ENCODE assay signal across 14 mouse cellular contexts in the genomic region with DNA sequence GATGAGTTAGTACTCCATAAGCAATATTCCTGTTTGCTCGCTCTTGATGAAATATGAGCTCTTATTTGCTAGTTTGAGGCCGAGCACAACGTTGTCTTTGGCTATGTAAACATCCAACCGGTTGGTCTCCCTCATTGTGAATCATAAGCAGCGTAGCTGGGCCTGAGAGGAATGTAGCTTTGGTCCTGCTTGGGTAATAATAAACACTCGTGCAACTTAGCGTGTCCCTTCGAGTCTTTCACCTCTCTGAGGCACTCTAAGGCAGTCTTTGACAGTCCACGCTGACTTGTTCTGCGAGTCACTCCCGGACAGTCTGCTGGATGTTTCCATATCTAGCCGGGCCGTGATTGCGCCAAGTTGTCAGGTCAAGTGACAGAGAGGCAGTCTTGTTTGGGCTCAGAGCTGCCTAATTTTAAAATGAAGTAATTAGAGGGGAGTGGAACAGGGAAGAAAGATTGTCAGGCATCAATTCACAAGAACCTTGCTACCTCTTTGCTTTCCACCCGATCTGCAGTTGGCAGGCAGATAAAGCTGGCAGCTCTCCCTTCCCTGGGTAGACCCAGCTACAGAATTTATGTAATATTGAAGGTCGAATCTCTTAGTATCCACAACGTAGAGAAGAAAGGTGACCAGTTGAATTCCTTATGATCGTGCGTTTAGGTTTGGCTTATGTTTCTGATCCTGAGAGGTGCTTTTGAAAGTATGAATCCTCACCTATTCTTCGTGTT.
A peak's percentile ranks its signal among the peaks of the same experiment; 100 is the strongest.
DNase-seq lines count a peak whose midpoint lies in the region; ATAC-seq and TF ChIP-seq lines count a peak whose summit lies in the region.
"Had no signal": no experiment of that assay in that cellular context is flagged by ENCODE, and none has a peak within 500 bp of the region (broad histone marks: within the 10 kb centered on the region; RNA-seq: fewer than 3 reads in every experiment).

No protein-coding gene starts in this region.

- TF ChIP-seq CTCF in kidney, postnatal 0 days (IDR thresholded peaks at IDR 0.05; ENCODE audit: low read depth) = no peak
- no peak for TF ChIP-seq CTCF in kidney, adult 2 months (conservative IDR thresholded peaks at IDR 0.05; ENCODE audit: insufficient read depth, insufficient read length, low read depth, low read length)
- TF ChIP-seq CTCF in midbrain, postnatal 0 days (IDR thresholded peaks at IDR 0.05) = no peak

- no peaks in the 10 kb centered on the region for H3K27me3 ChIP-seq in kidney, postnatal 0 days (ENCODE audit: insufficient read depth, low read length)
- H3K27me3 ChIP-seq in kidney, adult 2 months (replicated peaks; ENCODE audit: control insufficient read depth, insufficient read depth, low read length) = no peaks in the 10 kb centered on the region
- H3K27me3 ChIP-seq in heart, embryonic 16.5 days (ENCODE audit: control insufficient read depth, insufficient read depth, low read length) = no peaks in the 10 kb centered on the region
- H3K27me3 ChIP-seq in midbrain, postnatal 0 days (ENCODE audit: insufficient read depth, low read length) = no peaks in the 10 kb centered on the region
- H3K27me3 ChIP-seq: embryonic facial prominence, embryonic 12.5 days; forebrain, embryonic 12.5 days; intestine, embryonic 15.5 days; liver, embryonic 12.5 days had no signal

- no peaks in the 10 kb centered on the region for H3K9me3 ChIP-seq in kidney, postnatal 0 days (replicated peaks; ENCODE audit: low read length)
- no peaks in the 10 kb centered on the region for H3K9me3 ChIP-seq in heart, embryonic 16.5 days (replicated peaks; ENCODE audit: control insufficient read depth, low read length)
- no peaks in the 10 kb centered on the region for H3K9me3 ChIP-seq in midbrain, postnatal 0 days (ENCODE audit: low read length)
- H3K9me3 ChIP-seq: embryonic facial prominence, embryonic 12.5 days; forebrain, embryonic 12.5 days; intestine, embryonic 15.5 days; liver, embryonic 12.5 days had no signal

- WGBS in kidney, postnatal 0 days = 63% methylated on average over 20 of the region's 20 CpGs
- 63% methylated on average over 20 of the region's 20 CpGs for WGBS in kidney, adult 2 months
- WGBS in heart, embryonic 16.5 days = 53% methylated on average over 20 of the region's 20 CpGs
- WGBS in midbrain, postnatal 0 days = 82% methylated on average over 20 of the region's 20 CpGs

- no peak for ATAC-seq in kidney, postnatal 0 days (replicated peaks; ENCODE audit: low FRiP score, low read depth)
- ATAC-seq in heart, embryonic 16.5 days (replicated peaks; ENCODE audit: extremely low read depth, insufficient read depth, low FRiP score) = 0 out of 2 replicates have a peak, but pooled peaks have one; percentile 37
- ATAC-seq in midbrain, postnatal 0 days (ENCODE audit: low FRiP score) = no peak
- ATAC-seq: intestine, embryonic 15.5 days; liver, embryonic 12.5 days had no signal

- H3K4me1 ChIP-seq in kidney, postnatal 0 days (replicated peaks; ENCODE audit: insufficient read depth, low read length) = no peaks in the 10 kb centered on the region
- no peaks in the 10 kb centered on the region for H3K4me1 ChIP-seq in kidney, adult 2 months (ENCODE audit: control insufficient read depth, insufficient read depth, low read length)
- H3K4me1 ChIP-seq in heart, embryonic 16.5 days (ENCODE audit: control insufficient read depth, insufficient read depth, low read length) = peaks cover 12% of the 10 kb centered on the region; the same call in 1 of the 2 replicates
- no peaks in the 10 kb centered on the region for H3K4me1 ChIP-seq in midbrain, postnatal 0 days (ENCODE audit: insufficient read depth, low read length)
- H3K4me1 ChIP-seq: embryonic facial prominence, embryonic 12.5 days; forebrain, embryonic 12.5 days; intestine, embryonic 15.5 days; liver, embryonic 12.5 days had no signal

- no peak overlapping the region for H3K4me3 ChIP-seq in kidney, postnatal 0 days (replicated peaks; ENCODE audit: low read depth, low read length)
- no peak overlapping the region for H3K4me3 ChIP-seq in kidney, adult 2 months (ENCODE audit: insufficient read depth, low read depth, low read length)
- H3K4me3 ChIP-seq in heart, embryonic 16.5 days (ENCODE audit: low read length) = no peak overlapping the region
- no peak overlapping the region for H3K4me3 ChIP-seq in midbrain, postnatal 0 days (ENCODE audit: low read depth, low read length)
- H3K4me3 ChIP-seq: embryonic facial prominence, embryonic 12.5 days; forebrain, embryonic 12.5 days; gastrocnemius, adult 2 months; intestine, embryonic 15.5 days; liver, embryonic 12.5 days had no signal

- no peak overlapping the region for H3K4me2 ChIP-seq in kidney, postnatal 0 days (ENCODE audit: low read length)
- peak overlapping the region; percentile 28; the same call in 1 of the 2 replicates for H3K4me2 ChIP-seq in heart, embryonic 16.5 days (ENCODE audit: low read depth, low read length)
- no peak overlapping the region for H3K4me2 ChIP-seq in midbrain, postnatal 0 days (ENCODE audit: low read depth, low read length, poor library complexity, severe bottlenecking)
- H3K4me2 ChIP-seq: embryonic facial prominence, embryonic 12.5 days; forebrain, embryonic 12.5 days; intestine, embryonic 15.5 days; liver, embryonic 12.5 days had no signal

- peak; percentile 6 for DNase-seq in cerebellum, adult 9-11 months
- no peak for DNase-seq in cerebellum, adult 11-12 months
- peak; percentile 8 for DNase-seq in kidney, postnatal 0 days (ENCODE audit: low spot score)
- no peak for DNase-seq in kidney, adult 2 months
- DNase-seq in lung, postnatal 25 days (ENCODE audit: low spot score) = peak; percentile 24
- DNase-seq in right cerebral cortex, postnatal 10 days (ENCODE audit: low spot score in 2 of 2) = no peak
- no peak for DNase-seq in midbrain, postnatal 0 days (ENCODE audit: low spot score)
- DNase-seq: adrenal gland, postnatal 14 days; gastrocnemius, adult 2 months had no signal

- H3K36me3 ChIP-seq in kidney, postnatal 0 days (ENCODE audit: insufficient read depth, low read length) = no peaks in the 10 kb centered on the region
- H3K36me3 ChIP-seq in kidney, adult 2 months (ENCODE audit: control insufficient read depth, insufficient read depth, low read length) = no peaks in the 10 kb centered on the region
- no peaks in the 10 kb centered on the region for H3K36me3 ChIP-seq in heart, embryonic 16.5 days (ENCODE audit: control insufficient read depth, insufficient read depth)
- no peaks in the 10 kb centered on the region for H3K36me3 ChIP-seq in midbrain, postnatal 0 days (ENCODE audit: insufficient read depth, low read length)
- H3K36me3 ChIP-seq: embryonic facial prominence, embryonic 12.5 days; forebrain, embryonic 12.5 days; intestine, embryonic 15.5 days; liver, embryonic 12.5 days had no signal

- H3K9ac ChIP-seq in kidney, postnatal 0 days (ENCODE audit: low read depth, low read length) = no peak overlapping the region
- H3K9ac ChIP-seq in heart, embryonic 16.5 days (ENCODE audit: low read length) = no peak overlapping the region
- no peak overlapping the region for H3K9ac ChIP-seq in midbrain, postnatal 0 days (replicated peaks; ENCODE audit: low read length, poor library complexity, severe bottlenecking)
- H3K9ac ChIP-seq: embryonic facial prominence, embryonic 12.5 days; forebrain, embryonic 12.5 days; intestine, embryonic 15.5 days; liver, embryonic 12.5 days had no signal

- H3K27ac ChIP-seq in kidney, postnatal 0 days = no peak overlapping the region
- H3K27ac ChIP-seq in kidney, adult 2 months (ENCODE audit: insufficient read depth, low read depth, low read length) = no peak overlapping the region
- peak overlapping the region; percentile 40 for H3K27ac ChIP-seq in heart, embryonic 16.5 days (ENCODE audit: low read length)
- no peak overlapping the region for H3K27ac ChIP-seq in midbrain, postnatal 0 days (ENCODE audit: low read depth, low read length)
- H3K27ac ChIP-seq: embryonic facial prominence, embryonic 12.5 days; forebrain, embryonic 12.5 days; gastrocnemius, adult 2 months; intestine, embryonic 15.5 days; liver, embryonic 12.5 days had no signal

- TF ChIP-seq POLR2A in kidney, adult 2 months (IDR thresholded peaks at IDR 0.05; ENCODE audit: low read depth, low read length) = no peak

Comparison
In these comparisons a context has a peak if more than half of its experiments do, and no peak if none do; other contexts are left out.
1. DNase-seq: peak in cerebellum, adult 9-11 months (single experiment), kidney, postnatal 0 days (single experiment) and lung, postnatal 25 days (single experiment); none in cerebellum, adult 11-12 months (single experiment), kidney, adult 2 months (single experiment), right cerebral cortex, postnatal 10 days (0 of 2) and midbrain, postnatal 0 days (single experiment).